Mouse (Mus musculus) R1 (cell line): ENCODE measurements around the gene Dpy30.
A peak's percentile ranks its signal among the peaks of the same experiment; 100 is the strongest.
"Not testable (repeated sequence)": the region's sequence is repeated elsewhere in the genome, so short reads cannot be mapped to it uniquely, and the experiment has no call there.

Source experiments
- DNase-seq: peaks from one replicate; pipeline ENCODE4 v3.0.0-alpha.2; 2018; ENCODE audit warnings: low read depth, low spot score

Gene Dpy30

GRCm38 (mm10) chr17:74323844-74324243, at the start of gene Dpy30:
TSS of gene Dpy30 (minus strand) at chr17:74323944.
- DNase-seq, result no peak

- DNase-seq, result no peak
Observed at GRCm38 (mm10) chr17:74363592-74363991, 39.8 kb upstream of the Dpy30 start.

- DNase-seq, result no peak
Observed at GRCm38 (mm10) chr17:74341151-74341550, 17.4 kb upstream of the Dpy30 start.

GRCm38 (mm10) chr17:74338937-74339804, 15.4 kb upstream of the Dpy30 start, which contains the start of gene Spast:
TSS of gene Spast (plus strand) at chr17:74338987.
- DNase-seq, result peak; percentile 61

GRCm38 (mm10) chr17:74338225-74338931, 14.6 kb upstream of the Dpy30 start:
- DNase-seq, result peak; percentile 95

GRCm38 (mm10) chr17:74331049-74331676, 7.4 kb upstream of the Dpy30 start:
- no peak for DNase-seq

GRCm38 (mm10) chr17:74328146-74328545, 4.4 kb upstream of the Dpy30 start:
- DNase-seq, result peak; percentile 79

GRCm38 (mm10) chr17:74327195-74327594, 3.5 kb upstream of the Dpy30 start:
- not testable (repeated sequence) for DNase-seq

- DNase-seq, result no peak
Observed at GRCm38 (mm10) chr17:74322400-74323054, 1.2 kb downstream of the Dpy30 start.

- DNase-seq, result no peak
Observed at GRCm38 (mm10) chr17:74318721-74319120, 5.0 kb downstream of the Dpy30 start.

- DNase-seq, result peak; percentile 92
Observed at GRCm38 (mm10) chr17:74316309-74316863, 7.4 kb downstream of the Dpy30 start.

GRCm38 (mm10) chr17:74315445-74316308, 8.1 kb downstream of the Dpy30 start:
- DNase-seq, result peak; percentile 81

GRCm38 (mm10) chr17:74306021-74306420, 17.7 kb downstream of the Dpy30 start:
- no peak for DNase-seq

GRCm38 (mm10) chr17:74305616-74306015, 18.1 kb downstream of the Dpy30 start:
- peak; percentile 60 for DNase-seq

GRCm38 (mm10) chr17:74304060-74304459, 19.7 kb downstream of the Dpy30 start:
- DNase-seq, result no peak

- DNase-seq, result peak; percentile 97
Observed at GRCm38 (mm10) chr17:74300089-74300488, 23.7 kb downstream of the Dpy30 start.

GRCm38 (mm10) chr17:74296991-74297390, 26.8 kb downstream of the Dpy30 start:
- DNase-seq, result peak; percentile 36

- DNase-seq, result peak; percentile 69
Observed at GRCm38 (mm10) chr17:74296076-74296823, 27.5 kb downstream of the Dpy30 start.
